32 mouse cellular contexts compared by ENCODE assay signal in genomic region chr1:36646285-36646684, GRCm38 (mm10). TPM values are rescaled to one million over a fixed set of nuclear protein-coding genes. Genes with fewer than 3 reads are reported as not detected.
A peak's percentile ranks its signal among the peaks of the same experiment; 100 is the strongest.
DNase-seq lines count a peak whose midpoint lies in the region; ATAC-seq lines count a peak whose summit lies in the region.
"Had no signal": no experiment of that assay in that cellular context is flagged by ENCODE, and none has a peak within 500 bp of the region (broad histone marks: within the 10 kb centered on the region; RNA-seq: fewer than 3 reads in every experiment).

No protein-coding gene starts in this region.

- DNase-seq in CD4-positive helper T cell, adult 2 months (ENCODE audit: low read depth, low spot score): peak; percentile 28
- DNase-seq in kidney, adult 8-10 months: no peak
- DNase-seq in gastrocnemius, postnatal 36 days: no peak
- no peak for DNase-seq in lung, postnatal 36 days
- DNase-seq: adrenal gland, adult 2 months; adrenal gland, postnatal 36 days; B cell, adult 2 months; cerebellum, adult 8-10 months; forebrain, postnatal 0 days; kidney, adult 9 months; kidney, postnatal 14 days; layer of hippocampus, adult 9-11 months; right cerebral cortex, postnatal 25 days had no signal

- no peak overlapping the region for H3K27ac ChIP-seq in forebrain, embryonic 16.5 days (ENCODE audit: low read length)
- H3K27ac ChIP-seq in forebrain, embryonic 13.5 days: no peak overlapping the region
- H3K27ac ChIP-seq: embryonic facial prominence, embryonic 15.5 days; heart, embryonic 10.5 days; hindbrain, embryonic 14.5 days; limb, embryonic 13.5 days; macrophage; midbrain, embryonic 13.5 days; stomach, embryonic 15.5 days had no signal

- H3K4me3 ChIP-seq in forebrain, embryonic 16.5 days (replicated peaks; ENCODE audit: low read length): no peak overlapping the region
- H3K4me3 ChIP-seq in forebrain, embryonic 13.5 days: no peak overlapping the region
- H3K4me3 ChIP-seq: embryonic facial prominence, embryonic 15.5 days; heart, embryonic 10.5 days; limb, embryonic 13.5 days; midbrain, embryonic 13.5 days; stomach, embryonic 15.5 days had no signal

- H3K27me3 ChIP-seq in forebrain, embryonic 16.5 days (replicated peaks; ENCODE audit: control insufficient read depth, insufficient read depth, low read length): no peaks in the 10 kb centered on the region
- no peaks in the 10 kb centered on the region for H3K27me3 ChIP-seq in forebrain, embryonic 13.5 days
- H3K27me3 ChIP-seq: embryonic facial prominence, embryonic 15.5 days; limb, embryonic 13.5 days; midbrain, embryonic 13.5 days; stomach, embryonic 15.5 days had no signal

- no peaks in the 10 kb centered on the region for H3K9me3 ChIP-seq in forebrain, embryonic 16.5 days (ENCODE audit: control insufficient read depth, low read length)
- H3K9me3 ChIP-seq in forebrain, embryonic 13.5 days (replicated peaks): no peaks in the 10 kb centered on the region
- H3K9me3 ChIP-seq: embryonic facial prominence, embryonic 15.5 days; heart, embryonic 10.5 days; limb, embryonic 13.5 days; midbrain, embryonic 13.5 days; stomach, embryonic 15.5 days had no signal

- no peak overlapping the region for H3K4me2 ChIP-seq in forebrain, embryonic 16.5 days (ENCODE audit: low read length)
- H3K4me2 ChIP-seq in forebrain, embryonic 13.5 days: no peak overlapping the region
- H3K4me2 ChIP-seq: embryonic facial prominence, embryonic 15.5 days; hindbrain, embryonic 14.5 days; limb, embryonic 13.5 days; liver, embryonic 11.5 days; midbrain, embryonic 13.5 days; stomach, embryonic 15.5 days had no signal

- peaks cover 3% of the 10 kb centered on the region; the same call in 1 of the 2 replicates for H3K4me1 ChIP-seq in forebrain, embryonic 16.5 days (replicated peaks; ENCODE audit: control insufficient read depth, insufficient read depth, low read length)
- H3K4me1 ChIP-seq in forebrain, embryonic 13.5 days: peaks cover 4% of the 10 kb centered on the region; the same call in 1 of the 2 replicates
- H3K4me1 ChIP-seq: limb, embryonic 13.5 days; stomach, embryonic 15.5 days had no signal

- peak; percentile 31 for ATAC-seq in forebrain, embryonic 16.5 days
- ATAC-seq in forebrain, embryonic 13.5 days: no peak
- ATAC-seq in CD4-positive, CD25-positive, alpha-beta regulatory T cell, adult 4 months: peak; percentile 54
- ATAC-seq in inflammation-experienced regulatory T-cells, adult 6 months: peak; percentile 32
- ATAC-seq: forebrain, postnatal 0 days; intestine, embryonic 16.5 days; midbrain, embryonic 13.5 days had no signal

- intact Hi-C loops in gastrocnemius, postnatal 36 days (cut with DNase I): no loop called here

- no peak overlapping the region for H3K9ac ChIP-seq in forebrain, embryonic 16.5 days (replicated peaks; ENCODE audit: low read depth, low read length)
- H3K9ac ChIP-seq in forebrain, embryonic 13.5 days: no peak overlapping the region
- H3K9ac ChIP-seq: embryonic facial prominence, embryonic 15.5 days; forebrain, postnatal 0 days; hindbrain, embryonic 14.5 days; limb, embryonic 13.5 days; midbrain, embryonic 13.5 days; stomach, embryonic 15.5 days had no signal

- 40% methylated on average over 3 of the region's 3 CpGs for WGBS in forebrain, embryonic 16.5 days
- WGBS in forebrain, embryonic 13.5 days: 70% methylated on average over 3 of the region's 3 CpGs

- no peaks in the 10 kb centered on the region for H3K36me3 ChIP-seq in forebrain, embryonic 16.5 days (ENCODE audit: control insufficient read depth, insufficient read depth)
- H3K36me3 ChIP-seq in forebrain, embryonic 13.5 days (ENCODE audit: poor library complexity, severe bottlenecking): no peaks in the 10 kb centered on the region
- H3K36me3 ChIP-seq: embryonic facial prominence, embryonic 15.5 days; heart, embryonic 10.5 days; limb, embryonic 13.5 days; midbrain, embryonic 13.5 days; stomach, embryonic 15.5 days had no signal

RNA-seq across cellular contexts. Expression of gene Fam178b, which starts 36.7 kb away (rescaled TPM):
- polyA plus RNA-seq in forebrain, embryonic 16.5 days (2015; fragmentation: Nextera tagmentation; extraction: Ambion mirVana): 0.34 TPM in 1 of 2 replicates, not detected in the other
- 0.34 and 0.45 TPM in 2 replicates for polyA plus RNA-seq in forebrain, embryonic 13.5 days (2015; fragmentation: Nextera tagmentation; extraction: Ambion mirVana)
- polyA plus RNA-seq in CD4-positive, CD25-positive, alpha-beta regulatory T cell, adult 4 months (2017; shearing (Covaris generic)): not detected
- polyA plus RNA-seq in inflammation-experienced regulatory T-cells, adult 6 months (2017; shearing (Covaris generic)): under 1 TPM in 1 of 3 experiments, not detected in 2; 0.40 TPM
- total RNA-seq in gastrocnemius, postnatal 36 days (2021): 1 to 10 TPM in 1 of 2 experiments, not detected in 1; 1.2 TPM
- total RNA-seq: forebrain, postnatal 0 days; hematopoietic stem cell, adult 5-6 weeks; left cerebral cortex, adult 18-20 months; left cerebral cortex, postnatal 25 days; megakaryocyte-erythroid progenitor cell, adult 5-6 weeks; neutrophil, adult 5-6 weeks had no signal
- polyA plus RNA-seq: forebrain, postnatal 0 days; hindbrain, embryonic 14.5 days; macrophage; midbrain, embryonic 13.5 days; neural tube, embryonic 11.5 days had no signal

RNA-seq across cellular contexts. Expression of gene Cox5b, which starts 45.0 kb away (rescaled TPM):
- 480 and 516 TPM in 2 replicates for polyA plus RNA-seq in forebrain, embryonic 16.5 days (2015; fragmentation: Nextera tagmentation; extraction: Ambion mirVana)
- polyA plus RNA-seq in forebrain, embryonic 13.5 days (2015; fragmentation: Nextera tagmentation; extraction: Ambion mirVana): 555 and 572 TPM in 2 replicates
- 100 to 1,000 TPM; 191 to 317 TPM for polyA plus RNA-seq in CD4-positive, CD25-positive, alpha-beta regulatory T cell, adult 4 months (2017; shearing (Covaris generic))
- 100 to 1,000 TPM; 273 to 480 (median 293) TPM for polyA plus RNA-seq in inflammation-experienced regulatory T-cells, adult 6 months (2017; shearing (Covaris generic))
- total RNA-seq in gastrocnemius, postnatal 36 days (2021): 1,000 to 10,000 TPM; 1,244 to 1,300 TPM
